Mouse (Mus musculus): ENCODE measurements around the gene Ptprk.

Gene Ptprk

GRCm38 (mm10) chr10:28074653-28075451, at the start of gene Ptprk:
Ptprk (plus strand) TSS chr10:28074820.
- peak; percentile 83 to 88 for DNase-seq

GRCm38 (mm10) chr10:28027791-28028190, 46.8 kb upstream of the Ptprk start:
- no peak for DNase-seq

GRCm38 (mm10) chr10:28036456-28036855, 38.2 kb upstream of the Ptprk start:
- no peak for DNase-seq

- DNase-seq, result no peak
These were observed 19.9 kb upstream of the Ptprk start for GRCm38 (mm10) chr10:28054764-28055163.

- no peak for DNase-seq
These were observed 15.4 kb upstream of the Ptprk start for GRCm38 (mm10) chr10:28059222-28059621.

- DNase-seq, result no peak
These were observed 6.6 kb upstream of the Ptprk start for GRCm38 (mm10) chr10:28067997-28068396.

GRCm38 (mm10) chr10:28073991-28074652, 498 bp upstream of the Ptprk start:
- DNase-seq, result peak in 1 of 2 experiments; percentile 13

GRCm38 (mm10) chr10:28075491-28076035, 943 bp downstream of the Ptprk start:
- peak in 1 of 2 experiments; percentile 32 for DNase-seq

GRCm38 (mm10) chr10:28076036-28076855, 1.6 kb downstream of the Ptprk start:
- DNase-seq, result peak; percentile 32 to 47

- DNase-seq, result peak in 1 of 2 experiments; percentile 18
These were observed 3.6 kb downstream of the Ptprk start for GRCm38 (mm10) chr10:28078270-28078669.

- DNase-seq, result peak in 1 of 2 experiments; percentile 7
These were observed 6.6 kb downstream of the Ptprk start for GRCm38 (mm10) chr10:28081221-28081620.

GRCm38 (mm10) chr10:28083183-28083582, 8.6 kb downstream of the Ptprk start:
- no peak for DNase-seq

GRCm38 (mm10) chr10:28083625-28084024, 9.0 kb downstream of the Ptprk start:
- DNase-seq, result no peak

- DNase-seq, result no peak
These were observed 12.7 kb downstream of the Ptprk start for GRCm38 (mm10) chr10:28087341-28087740.

- DNase-seq, result no peak
These were observed 13.1 kb downstream of the Ptprk start for GRCm38 (mm10) chr10:28087749-28088148.

GRCm38 (mm10) chr10:28096007-28096406, 21.4 kb downstream of the Ptprk start:
- no peak for DNase-seq

- DNase-seq, result peak; percentile 21
These were observed 23.0 kb downstream of the Ptprk start for GRCm38 (mm10) chr10:28097637-28098036.

- no peak for DNase-seq
These were observed 24.3 kb downstream of the Ptprk start for GRCm38 (mm10) chr10:28098923-28099322.

- no peak for DNase-seq
These were observed 28.8 kb downstream of the Ptprk start for GRCm38 (mm10) chr10:28103406-28103906.

GRCm38 (mm10) chr10:28103924-28104323, 29.3 kb downstream of the Ptprk start:
- DNase-seq, result no peak

GRCm38 (mm10) chr10:28105247-28105646, 30.6 kb downstream of the Ptprk start:
- no peak for DNase-seq

GRCm38 (mm10) chr10:28112826-28113589, 38.4 kb downstream of the Ptprk start:
- DNase-seq, result no peak
